Mouse (Mus musculus) ovary, postnatal 36 days (tissue): ENCODE measurements around the gene Sdr9c7.
"Not testable (repeated sequence)": the region's sequence is repeated elsewhere in the genome, so short reads cannot be mapped to it uniquely, and the experiment has no call there.

Experiments used
- DNase-seq: peaks from one replicate; pipeline ENCODE4 v3.0.0; 2022; ENCODE audit warnings: low spot score, mixed read lengths

Sdr9c7 gene

DNA sequence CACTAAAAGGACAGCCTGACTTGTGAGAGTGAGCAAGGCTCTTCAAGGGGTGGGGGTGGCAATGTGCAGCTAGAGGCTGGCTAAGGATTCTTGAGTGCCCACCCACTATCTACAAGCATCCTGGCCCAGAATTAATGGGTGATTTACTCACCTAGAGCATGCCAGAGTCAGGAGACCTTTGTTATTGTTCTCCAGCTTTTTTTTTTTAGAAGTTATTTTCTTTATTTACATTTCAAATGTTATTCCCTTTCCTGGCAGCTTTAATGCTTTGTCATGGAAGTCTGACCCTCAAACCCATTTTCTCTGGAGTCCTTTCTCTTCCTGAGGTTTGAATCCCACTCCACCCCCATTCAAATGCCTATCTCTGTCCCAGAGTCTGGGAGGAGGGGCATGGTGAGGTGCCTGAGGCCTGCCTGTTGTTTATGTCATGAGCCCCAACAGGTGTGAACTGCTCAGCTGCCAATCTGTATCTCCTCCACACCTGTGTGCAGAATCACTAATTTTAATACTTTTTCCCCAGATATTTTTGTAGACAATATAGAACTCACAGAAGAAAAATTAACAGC is 9.2 kb downstream of the Sdr9c7 start:
- DNase-seq = no peak

DNA sequence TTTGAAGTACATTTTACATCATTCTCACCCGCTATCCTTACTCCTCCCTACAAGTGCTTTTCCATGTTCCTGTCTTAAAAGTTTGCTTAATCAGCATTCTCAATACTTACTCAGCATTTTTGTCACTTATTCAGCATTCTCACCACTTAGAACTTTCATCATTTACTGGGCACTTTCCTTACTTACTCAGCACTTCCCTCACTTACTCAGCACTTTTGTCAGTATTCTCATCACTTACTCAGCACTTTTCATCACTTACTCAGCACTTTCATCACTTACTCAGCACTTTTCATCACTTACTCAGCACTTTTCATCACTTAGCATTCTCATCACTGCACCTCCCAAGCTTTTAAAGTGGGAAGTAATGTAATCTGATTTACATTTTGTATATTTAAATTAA is 17.3 kb downstream of the Sdr9c7 start:
- DNase-seq = no peak

DNA sequence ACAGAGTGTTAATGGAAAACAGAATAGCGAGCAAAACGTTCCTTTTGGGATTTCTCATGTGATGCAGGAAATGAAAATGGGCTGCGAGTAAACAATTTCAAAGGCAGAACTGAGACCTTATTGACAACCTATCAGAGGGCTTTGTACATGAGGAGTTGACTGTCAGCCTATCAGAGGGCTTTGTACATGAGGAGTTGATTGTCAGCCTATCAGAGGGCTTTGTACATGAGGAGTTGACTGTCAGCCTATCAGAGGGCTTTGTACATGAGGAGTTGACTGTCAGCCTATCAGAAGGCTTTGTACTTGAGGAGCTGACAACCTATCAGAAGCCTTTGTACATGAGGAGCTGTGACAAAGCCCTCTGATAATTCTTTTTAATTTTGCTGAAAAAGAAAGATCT is 18.9 kb downstream of the Sdr9c7 start:
- DNase-seq = not testable (repeated sequence)

GRCm38 (mm10) chr10:127917651-127918050 is 19.3 kb downstream of the Sdr9c7 start:
- DNase-seq = no peak

GRCm38 (mm10) chr10:127922241-127922640 is 23.9 kb downstream of the Sdr9c7 start:
- no peak for DNase-seq

GRCm38 (mm10) chr10:127923024-127923423 is 24.7 kb downstream of the Sdr9c7 start:
- no peak for DNase-seq

GRCm38 (mm10) chr10:127924597-127925378 is 26.5 kb downstream of the Sdr9c7 start:
- no peak for DNase-seq

DNA sequence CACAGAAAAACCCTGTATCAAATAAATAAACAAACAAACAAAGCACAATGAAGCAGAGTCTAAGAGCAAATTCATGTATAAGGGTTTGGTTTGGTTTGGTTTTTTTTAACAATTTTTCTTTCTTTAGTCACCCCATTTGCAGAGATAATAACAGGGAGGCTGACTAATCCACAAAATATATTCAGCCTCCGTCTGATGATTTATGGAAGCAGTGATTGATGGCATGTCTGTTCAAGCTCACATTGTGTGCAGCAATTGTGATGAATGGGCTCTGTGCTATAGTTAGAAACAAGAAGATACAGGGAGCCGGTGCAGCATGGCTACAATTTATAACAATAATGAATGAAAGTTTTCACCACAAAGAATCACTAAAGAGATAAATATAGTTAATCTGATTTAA is 29.4 kb downstream of the Sdr9c7 start:
- DNase-seq = no peak

DNA sequence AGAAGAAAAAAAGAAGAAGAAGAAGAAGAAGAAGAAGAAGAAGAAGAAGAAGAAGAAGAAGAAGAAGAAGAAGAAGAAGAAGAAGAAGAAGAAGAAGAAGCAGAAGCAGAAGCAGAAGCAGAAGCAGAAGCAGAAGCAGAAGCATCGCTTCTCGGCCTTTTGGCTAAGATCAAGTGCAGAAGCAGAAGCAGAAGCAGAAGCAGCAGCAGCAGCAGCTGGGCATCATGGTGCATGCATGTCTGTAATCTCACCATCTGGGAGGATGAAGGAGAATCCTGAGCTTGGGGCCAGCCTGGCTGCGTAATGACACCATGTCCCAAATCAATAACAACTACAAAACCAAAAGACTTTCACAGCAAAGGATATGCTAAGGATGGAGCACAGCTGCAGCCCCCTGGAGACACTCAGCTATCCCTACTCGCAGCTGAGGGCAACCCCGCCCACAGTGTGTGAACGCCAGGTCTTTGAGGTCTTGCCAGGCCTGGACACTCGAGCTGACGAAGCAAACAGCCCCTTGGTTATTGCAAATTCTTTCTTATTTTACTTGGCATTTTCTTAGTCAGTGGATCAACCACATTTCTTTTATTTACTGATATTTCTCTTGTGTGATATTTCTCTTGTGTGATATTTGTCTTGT is 34.1 kb downstream of the Sdr9c7 start:
- peak; percentile 24 for DNase-seq

DNA sequence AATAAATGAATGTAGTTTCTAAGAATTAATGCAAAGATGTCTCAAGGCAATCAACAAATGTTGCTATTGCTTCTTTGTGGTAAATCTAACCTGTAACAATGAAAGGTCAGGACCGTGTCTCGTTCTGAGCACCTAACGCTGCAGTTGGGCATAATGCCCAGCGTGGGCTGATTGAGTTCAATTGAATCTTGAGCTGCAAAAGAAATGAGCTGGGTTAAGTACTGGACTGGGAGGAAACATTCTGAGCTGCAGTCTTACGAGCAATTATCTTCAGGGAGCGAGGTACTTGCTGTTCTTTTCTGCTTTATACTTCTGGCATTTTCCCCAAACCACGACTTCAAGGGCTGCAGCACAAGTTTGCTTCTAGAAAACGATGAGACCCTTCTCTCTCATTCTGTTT is 38.0 kb downstream of the Sdr9c7 start:
- peak; percentile 14 for DNase-seq

DNA sequence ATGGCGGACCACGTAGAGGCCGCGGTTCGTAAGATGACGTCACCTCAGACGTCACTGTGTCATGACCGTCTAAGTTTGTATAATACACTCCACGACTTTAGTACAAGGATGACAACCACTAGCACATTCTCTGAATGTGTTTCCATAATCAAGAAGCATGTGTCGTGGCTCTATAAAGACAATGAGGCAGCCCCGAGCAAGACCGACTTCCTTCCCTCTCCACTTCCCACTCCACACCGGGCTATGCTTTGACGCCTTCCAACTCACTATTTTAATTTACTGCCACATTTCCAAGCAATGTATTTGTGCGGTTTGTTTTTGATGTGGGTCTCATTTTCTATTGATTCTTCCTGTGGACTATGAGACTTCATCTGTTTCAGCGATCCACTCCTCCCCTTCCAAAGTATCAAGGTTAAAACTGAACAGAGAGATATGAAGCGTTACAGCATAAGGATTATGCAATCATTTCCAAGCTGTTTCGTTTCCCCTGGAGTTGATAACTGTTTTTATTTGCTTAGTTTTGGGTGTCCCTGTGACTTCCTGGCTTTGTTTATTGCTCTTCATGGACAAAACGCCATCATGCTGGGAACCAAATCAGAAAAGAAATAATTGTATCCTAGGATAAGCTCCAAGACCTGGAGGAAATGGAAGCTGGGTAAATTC is 38.6 kb downstream of the Sdr9c7 start:
- no peak for DNase-seq

GRCm38 (mm10) chr10:127937428-127938010 is 39.2 kb downstream of the Sdr9c7 start:
- DNase-seq = peak; percentile 46

DNA sequence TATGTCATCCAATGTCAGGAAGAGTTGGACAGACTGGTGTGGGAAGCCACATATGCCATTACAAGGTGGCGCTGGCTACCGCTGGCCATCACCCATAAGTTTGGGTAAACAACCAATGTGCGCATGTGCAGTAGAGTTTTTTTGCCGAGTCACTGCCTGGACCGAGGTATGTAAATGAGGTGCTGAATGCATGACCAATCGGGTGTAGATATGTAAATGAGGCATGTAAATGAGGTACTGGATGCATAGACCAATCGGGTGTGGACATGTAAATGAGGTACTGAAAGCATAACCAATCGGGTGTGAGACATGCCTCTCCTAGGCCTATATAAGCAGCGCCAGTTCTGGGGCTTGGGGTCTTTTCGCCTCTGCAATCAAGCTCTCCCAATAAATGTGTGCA is 41.3 kb downstream of the Sdr9c7 start:
- DNase-seq = not testable (repeated sequence)

DNA sequence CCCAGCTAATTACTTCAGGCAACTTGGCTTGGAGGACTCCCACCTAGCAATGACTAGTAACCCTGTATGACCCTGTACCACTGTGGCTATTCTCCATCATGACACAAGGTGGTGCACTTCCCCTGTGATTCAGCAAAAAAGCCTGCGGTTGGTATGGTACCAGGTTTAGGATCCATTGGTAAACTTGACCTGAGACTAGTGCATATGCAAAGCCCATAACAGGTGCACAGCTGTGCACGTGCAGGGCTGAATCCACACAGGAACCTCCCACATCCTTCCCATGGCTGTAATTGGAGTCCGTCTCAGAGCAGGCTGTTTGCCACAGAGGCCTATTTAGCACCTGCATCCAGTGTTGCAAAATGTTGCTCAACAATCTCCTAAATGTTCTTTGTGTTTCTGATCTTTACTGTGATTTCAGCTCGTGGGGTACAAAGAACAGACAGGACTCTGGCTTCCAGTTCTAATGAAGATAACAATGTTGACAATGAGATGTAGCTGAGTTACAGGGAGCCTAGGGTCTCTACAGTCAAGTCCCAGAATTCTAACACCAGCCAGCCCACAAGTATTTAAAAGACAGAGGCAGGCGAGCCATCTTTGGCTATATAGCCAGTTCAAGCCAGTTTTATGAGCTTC is 47.2 kb downstream of the Sdr9c7 start:
- DNase-seq = peak; percentile 19

GRCm38 (mm10) chr10:127949596-127950130 is 51.3 kb downstream of the Sdr9c7 start:
- no peak for DNase-seq

- DNase-seq = no peak
Measured at GRCm38 (mm10) chr10:127951390-127951789, 53.1 kb downstream of the Sdr9c7 start.

DNA sequence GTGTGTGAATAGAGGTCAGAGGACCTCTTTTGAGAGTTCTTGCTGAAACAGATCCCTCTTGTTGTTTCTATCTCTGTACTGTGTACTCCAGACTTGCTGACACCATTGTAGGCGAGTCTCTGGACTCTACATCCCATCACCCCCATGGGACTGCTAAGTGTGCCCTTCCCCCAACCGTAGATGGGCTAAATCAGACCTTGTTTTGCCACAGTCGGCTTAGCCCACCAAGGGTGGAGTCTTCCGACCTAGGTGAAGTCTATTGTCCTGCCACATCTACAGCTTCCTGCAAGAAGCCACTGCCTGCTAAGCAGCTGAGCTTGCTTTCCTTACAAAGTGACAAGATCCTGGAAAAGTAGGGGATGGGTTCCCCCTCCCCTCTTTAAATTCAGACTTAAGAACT is 53.5 kb downstream of the Sdr9c7 start:
- DNase-seq = no peak

DNA sequence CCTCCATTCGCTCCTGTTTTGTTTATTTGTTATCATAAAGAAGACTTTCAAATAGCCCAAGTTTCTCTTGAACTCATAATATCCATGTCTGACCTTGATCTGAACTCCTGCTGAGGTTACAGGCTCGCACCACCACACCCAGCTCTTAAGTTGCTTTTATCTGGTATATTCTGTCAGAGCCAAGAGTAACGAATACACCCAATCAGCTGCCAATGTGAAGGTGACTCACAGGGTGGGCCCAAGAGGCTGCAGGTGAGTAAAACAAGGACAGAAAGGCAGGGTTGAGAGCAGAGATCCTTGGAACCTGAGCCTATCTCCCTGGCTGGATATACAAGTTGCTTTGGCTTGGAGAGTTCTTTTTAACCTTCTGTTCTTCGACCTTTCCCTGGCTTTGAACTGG is 56.7 kb downstream of the Sdr9c7 start:
- DNase-seq = no peak

DNA sequence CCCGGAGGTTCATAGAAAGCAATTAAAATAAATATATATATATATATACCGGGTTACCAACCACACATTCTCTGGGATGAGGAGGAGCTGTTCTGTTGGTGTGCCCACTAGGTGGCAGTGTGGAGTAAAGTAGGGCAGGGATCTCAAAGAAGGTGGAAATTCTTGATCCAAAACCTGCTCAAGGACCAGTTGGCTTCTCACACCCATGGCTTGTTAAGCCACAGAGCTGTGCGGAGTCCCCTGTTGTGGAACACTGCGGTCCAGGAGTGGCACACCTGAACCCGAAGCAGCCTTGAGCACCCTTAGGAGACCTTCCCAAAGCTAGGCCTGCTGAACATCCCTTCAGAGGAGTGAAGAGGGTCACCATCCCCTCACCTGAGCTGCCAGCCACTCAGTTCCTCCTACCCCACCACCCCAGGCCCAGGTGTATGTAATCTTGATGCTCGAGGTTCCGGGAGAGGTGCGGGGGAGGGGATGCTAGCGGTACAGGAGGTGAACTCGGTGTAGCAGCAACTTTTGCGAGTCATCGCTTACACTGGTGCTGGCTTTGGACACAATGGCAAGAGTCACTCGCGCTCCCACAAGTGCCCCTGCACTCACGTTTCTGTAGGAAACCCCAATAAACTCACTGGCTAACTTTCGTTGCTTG is 58.0 kb downstream of the Sdr9c7 start:
- DNase-seq = peak; percentile 62

DNA sequence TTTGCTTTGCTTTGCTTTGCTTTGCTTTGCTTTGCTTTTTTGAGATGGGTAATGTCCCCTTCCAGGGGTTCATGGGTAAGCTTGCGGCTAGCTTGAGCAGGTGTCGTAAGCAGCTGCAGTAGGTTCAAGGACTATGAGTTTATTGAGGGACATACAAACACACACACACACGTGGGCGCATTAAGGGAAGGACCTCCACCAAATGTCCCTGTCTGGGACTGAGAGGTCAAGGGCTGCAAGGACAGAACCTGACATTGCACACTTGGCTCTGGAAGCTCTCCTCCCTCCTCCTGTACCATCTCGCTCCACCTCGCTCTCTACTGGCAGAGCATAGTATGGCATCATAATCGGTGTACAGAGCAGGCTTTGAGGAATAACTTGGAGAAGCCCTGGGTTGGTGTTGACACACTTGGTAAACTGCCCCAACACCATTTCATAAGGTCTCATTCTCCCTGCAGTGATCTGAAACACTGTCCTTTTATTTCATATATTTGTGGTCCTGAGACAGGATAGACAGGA is 60.9 kb downstream of the Sdr9c7 start:
- no peak for DNase-seq
